Mouse (Mus musculus): ENCODE measurements at regions not wholly inside any gene's neighbourhood (a gene's known extent, or its start where the extent isn't known, plus 50 kb on each side); places are given as distances from the start of the nearest gene placed in this dataset.
"Not testable (repeated sequence)": the region's sequence is repeated elsewhere in the genome, so short reads cannot be mapped to it uniquely, and the experiment has no call there.

DNA sequence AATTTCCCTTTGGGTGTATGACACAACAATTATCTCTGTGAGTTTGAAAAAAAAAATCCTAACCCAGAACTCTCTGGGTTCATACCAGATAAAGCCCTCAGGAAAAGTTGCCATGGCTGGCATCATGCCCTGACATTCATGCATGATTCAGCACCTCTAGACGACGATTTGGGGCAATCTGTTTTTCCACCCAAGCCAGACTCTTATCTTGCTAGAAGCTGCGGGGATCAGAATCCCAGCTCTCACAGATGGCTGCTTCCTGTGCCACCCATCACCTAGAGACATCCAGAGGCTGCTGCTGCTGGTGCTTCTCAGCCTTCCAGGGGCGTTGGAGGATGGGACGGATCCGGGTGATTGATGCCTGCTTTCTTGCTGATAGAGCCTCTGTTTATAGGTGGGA is 209.2 kb downstream of the Cd47 start:
- no peak for DNase-seq (ENCODE audit: low spot score)

DNA sequence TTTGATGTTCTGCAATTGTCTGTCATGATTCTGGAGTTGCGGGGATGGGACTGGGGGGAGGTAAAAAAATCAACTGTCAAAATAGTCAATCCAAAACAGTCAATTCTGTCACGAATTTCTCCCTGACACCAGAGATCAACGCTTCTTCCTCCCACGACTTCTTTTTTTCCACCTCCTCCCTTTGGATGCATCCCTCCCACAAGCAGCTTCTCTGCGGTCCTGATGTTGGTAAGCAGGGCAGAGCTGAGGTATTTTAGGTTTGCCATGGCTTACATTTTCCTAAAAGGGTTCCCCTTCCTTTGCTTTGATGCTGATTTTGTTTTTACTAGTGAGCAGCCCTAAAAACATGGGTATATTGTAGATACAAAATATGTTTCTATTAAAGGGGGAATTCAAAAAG is 209.7 kb downstream of the Cd47 start:
- no peak for DNase-seq (ENCODE audit: low spot score)

- no peak for DNase-seq (ENCODE audit: low spot score)
Observed at GRCm38 (mm10) chr16:50010532-50010971, 210.2 kb downstream of the Cd47 start.

DNA sequence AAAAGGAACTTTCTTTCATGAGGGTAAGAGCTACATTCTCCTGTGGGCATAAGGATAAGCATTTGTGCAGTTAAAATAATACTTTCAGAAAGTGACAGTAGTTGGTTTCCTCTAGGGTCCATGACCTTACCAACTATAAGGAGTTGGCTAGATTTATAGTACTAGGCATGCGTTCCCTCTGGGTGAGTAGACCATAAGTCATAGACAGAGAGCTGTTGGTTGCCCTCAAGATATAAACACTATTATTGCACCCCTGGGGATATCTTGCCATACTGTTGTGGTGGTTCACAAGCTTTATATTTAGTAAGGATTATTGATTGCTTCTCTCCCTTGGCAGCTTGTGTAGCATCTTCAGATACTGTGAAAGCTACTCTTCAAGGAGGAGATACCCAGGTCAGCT is 223.6 kb downstream of the Cd47 start:
- no peak for DNase-seq (ENCODE audit: low spot score)

- no peak for DNase-seq (ENCODE audit: low spot score)
Observed at GRCm38 (mm10) chr16:50026100-50026884, 226.0 kb downstream of the Cd47 start.

DNA sequence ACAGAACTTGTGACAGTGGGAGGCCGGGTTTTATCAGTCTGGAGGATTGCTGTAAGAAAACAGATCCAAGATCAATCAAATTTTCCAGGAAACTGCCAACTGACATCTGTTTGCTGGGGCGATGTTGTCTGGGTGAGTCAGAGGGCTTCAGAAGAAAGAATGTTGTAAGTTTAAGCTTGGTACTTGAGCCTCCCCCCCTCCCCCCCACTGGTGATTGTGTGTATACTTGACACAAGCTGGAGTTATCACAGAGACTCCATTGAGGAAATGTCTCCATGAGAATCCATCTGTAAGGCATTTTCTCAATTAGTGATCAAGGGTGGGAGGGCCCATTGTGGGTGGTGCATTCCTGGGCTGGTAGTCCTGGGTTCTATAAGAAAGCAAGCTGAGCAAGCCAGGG is 226.9 kb downstream of the Cd47 start:
- DNase-seq (ENCODE audit: low spot score): no peak

- no peak for DNase-seq (ENCODE audit: low spot score)
Observed at GRCm38 (mm10) chr16:50029711-50030110, 229.4 kb downstream of the Cd47 start.

GRCm38 (mm10) chr16:50030355-50030754 is 230.0 kb downstream of the Cd47 start:
- not testable (repeated sequence) for DNase-seq (ENCODE audit: low spot score)

- no peak for DNase-seq (ENCODE audit: low spot score)
Observed at GRCm38 (mm10) chr16:50030905-50031369, 230.6 kb downstream of the Cd47 start.

- DNase-seq (ENCODE audit: low spot score): no peak
Observed at GRCm38 (mm10) chr16:50032798-50033197, 232.5 kb downstream of the Cd47 start.

DNA sequence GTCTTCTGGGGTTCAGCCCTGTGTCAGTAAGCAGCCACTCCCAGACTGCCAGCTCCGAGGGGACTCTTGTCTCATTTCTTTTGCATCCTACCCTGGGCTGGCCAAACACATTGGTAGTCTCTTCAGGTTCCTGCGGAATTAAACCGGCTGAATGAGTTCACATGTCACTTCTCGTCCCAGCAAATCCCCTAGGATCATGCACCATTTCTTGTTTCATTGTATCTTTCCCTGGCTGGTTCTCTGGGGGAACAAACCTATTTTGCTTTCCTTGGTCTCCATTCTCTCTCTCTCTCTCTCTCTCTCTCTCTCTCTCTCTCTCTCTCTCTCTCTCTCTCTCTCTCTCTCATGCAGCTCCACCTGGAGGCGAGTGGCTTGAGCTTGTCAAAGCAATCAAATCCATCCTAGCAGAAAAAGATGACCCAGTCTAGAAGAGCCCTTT is 236.0 kb downstream of the Cd47 start:
- no peak for DNase-seq (ENCODE audit: low spot score)

GRCm38 (mm10) chr16:50044103-50044502 is 243.8 kb downstream of the Cd47 start:
- DNase-seq (ENCODE audit: low spot score): no peak

DNA sequence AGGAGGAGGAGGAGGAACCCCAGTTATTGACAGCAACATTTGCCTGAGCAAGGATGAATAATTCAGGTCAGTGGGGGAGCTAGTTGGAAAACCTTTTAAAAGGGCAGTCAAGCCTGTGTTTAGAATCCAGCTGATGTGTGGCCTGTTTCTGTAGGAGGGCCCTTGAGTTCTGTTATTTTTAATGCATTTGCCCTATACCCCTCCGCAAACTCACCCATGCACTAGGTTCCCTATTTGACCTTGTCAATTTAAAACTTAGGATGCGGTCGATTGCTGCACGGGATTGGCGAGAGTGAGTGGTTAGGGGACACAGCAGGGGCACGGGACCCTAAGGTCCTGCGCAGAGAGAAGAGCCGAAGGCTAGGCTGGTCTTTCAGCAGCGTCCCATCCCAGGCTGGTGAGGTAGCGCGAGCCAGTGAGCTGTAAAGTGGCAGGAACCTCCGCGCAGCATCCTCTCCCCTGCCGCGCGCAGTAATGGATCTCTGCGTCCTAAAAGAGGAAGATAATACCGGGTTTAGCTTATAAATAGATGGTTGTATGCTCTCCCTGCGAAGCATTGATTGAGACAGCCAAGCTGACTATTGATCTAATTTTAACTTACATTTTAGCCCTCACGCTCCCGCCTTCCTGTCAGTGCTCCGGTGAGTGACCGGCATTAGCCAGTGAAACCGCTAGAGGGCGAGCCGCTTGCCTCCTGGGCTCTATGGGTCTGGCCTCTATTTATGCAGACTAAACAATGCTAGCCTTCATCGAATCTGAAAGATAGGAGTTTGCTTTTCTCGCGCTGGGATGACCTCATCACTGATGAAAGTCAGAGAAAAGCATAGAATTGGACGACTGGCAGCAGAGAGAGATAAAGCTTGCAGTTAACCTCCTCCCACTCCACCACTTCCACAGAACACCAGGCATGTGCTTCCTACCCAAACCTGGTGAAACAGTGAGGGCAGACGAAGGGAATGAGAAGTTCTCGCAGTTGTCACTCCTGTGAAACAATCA is 245.5 kb downstream of the Cd47 start:
- DNase-seq (ENCODE audit: low spot score): peak; percentile 65

DNA sequence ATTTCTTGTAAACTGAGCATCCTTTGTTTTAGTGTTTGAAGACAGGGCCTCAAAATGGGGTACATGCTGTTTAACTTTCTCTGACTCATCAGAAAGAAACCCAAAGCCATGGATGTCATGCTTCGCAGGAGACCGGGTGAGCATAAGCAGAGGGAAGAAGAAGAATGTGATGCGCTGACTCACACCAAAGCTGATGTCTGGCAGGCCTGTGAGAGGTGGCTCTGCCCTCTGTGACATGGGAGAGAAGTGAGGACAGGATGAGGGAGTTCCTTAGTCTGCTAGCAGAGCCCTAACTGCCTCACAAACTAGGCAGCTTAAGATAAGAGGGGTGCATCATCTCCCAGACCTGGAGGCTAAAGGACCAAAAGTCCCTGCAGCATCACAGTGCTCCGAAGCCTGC is 263.2 kb downstream of the Cd47 start:
- no peak for DNase-seq (ENCODE audit: low spot score)

GRCm38 (mm10) chr16:50065336-50066082 is 265.2 kb downstream of the Cd47 start:
- DNase-seq (ENCODE audit: low spot score): no peak

GRCm38 (mm10) chr16:50069033-50069432 is 268.7 kb downstream of the Cd47 start:
- peak; percentile 9 for DNase-seq (ENCODE audit: low spot score)

- no peak for DNase-seq (ENCODE audit: low spot score)
Observed at GRCm38 (mm10) chr16:50070728-50071127, 270.4 kb downstream of the Cd47 start.

GRCm38 (mm10) chr16:50072853-50073360 is 272.6 kb downstream of the Cd47 start:
- DNase-seq (ENCODE audit: low spot score): no peak

GRCm38 (mm10) chr16:50073979-50074378 is 273.6 kb downstream of the Cd47 start:
- no peak for DNase-seq (ENCODE audit: low spot score)

DNA sequence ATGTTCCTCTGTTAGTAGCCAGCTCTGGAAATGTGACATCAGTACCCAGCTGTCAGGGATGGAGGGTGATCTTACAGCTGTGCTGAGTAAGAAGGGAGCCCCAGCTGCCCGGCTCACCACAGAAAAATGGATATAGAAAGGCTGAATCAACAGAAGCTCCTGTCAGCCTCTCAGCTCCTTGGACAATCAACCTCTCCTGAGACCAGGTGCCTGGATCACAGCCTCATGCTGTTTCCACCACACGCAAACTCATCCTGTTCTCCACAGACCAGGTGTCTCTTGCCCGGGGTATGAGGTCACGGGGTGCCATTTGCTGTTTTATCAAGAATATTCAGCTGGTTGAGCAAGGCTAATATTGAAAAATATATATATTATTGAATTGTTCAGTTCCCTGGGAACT is 275.3 kb downstream of the Cd47 start:
- DNase-seq (ENCODE audit: low spot score): no peak

DNA sequence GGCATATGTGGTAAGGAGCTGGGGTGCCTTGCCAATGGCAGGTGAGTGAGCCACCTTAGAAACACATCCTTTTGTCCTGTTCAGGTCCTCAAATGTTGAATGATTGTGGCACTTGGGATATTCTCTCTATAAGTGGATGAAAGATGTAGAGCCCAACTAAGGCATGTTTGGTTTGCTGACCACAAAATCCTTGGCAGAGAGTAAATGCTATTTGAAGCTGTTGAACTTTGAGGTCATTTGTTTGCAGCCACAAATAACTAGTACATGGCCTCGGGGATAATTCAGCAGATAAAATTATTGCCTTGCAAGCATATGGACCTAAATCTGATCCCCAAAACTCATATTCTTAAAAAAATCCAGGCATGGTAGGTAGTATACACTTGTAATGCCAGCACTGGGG is 281.2 kb downstream of the Cd47 start:
- no peak for DNase-seq (ENCODE audit: low spot score)

DNA sequence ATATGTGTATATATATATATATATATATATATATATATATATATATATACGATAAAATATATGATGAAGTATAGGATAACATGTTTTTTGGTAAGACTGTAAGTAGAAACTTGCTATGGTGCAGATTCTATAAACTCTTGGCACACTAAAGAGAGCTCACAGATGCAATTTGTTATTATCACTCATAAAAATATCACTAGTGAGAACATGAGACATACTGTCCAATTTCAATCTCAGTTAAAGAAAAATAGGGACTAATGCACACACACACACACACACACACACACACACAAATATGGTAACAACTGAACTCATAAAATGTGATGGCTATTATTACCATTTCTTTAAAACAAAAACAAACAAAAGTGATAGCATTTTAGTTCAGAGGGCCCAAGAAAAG is 292.0 kb downstream of the Cd47 start:
- DNase-seq (ENCODE audit: low spot score): no peak

All from urinary bladder, postnatal 25 days (tissue).